Mouse (Mus musculus) left cerebral cortex, adult 8-10 months (tissue): Measurements from ENCODE around the gene Lgi1. TPM values are rescaled to one million over a fixed set of nuclear protein-coding genes. Genes with fewer than 3 reads are reported as not detected.

Source experiments
- DNase-seq, 2 experiments: peaks; one replicate each; pipeline ENCODE4 v3.0.0; 2022; ENCODE audit warnings: low spot score in 2 of 2
- total RNA-seq, 4 experiments: library from RNA; stranded (reverse); gene quantifications; 2 replicates each; pipeline ENCODE4 v1.2.4; 2022

Gene Lgi1
- total RNA-seq = 100 to 1,000 TPM; 116 to 135 (median 120) TPM

GRCm38 (mm10) chr19:38264505-38265500, at the start of gene Lgi1:
TSS of gene Lgi1 (plus strand) at chr19:38264536.
- DNase-seq = peak; percentile 42 to 69

DNA sequence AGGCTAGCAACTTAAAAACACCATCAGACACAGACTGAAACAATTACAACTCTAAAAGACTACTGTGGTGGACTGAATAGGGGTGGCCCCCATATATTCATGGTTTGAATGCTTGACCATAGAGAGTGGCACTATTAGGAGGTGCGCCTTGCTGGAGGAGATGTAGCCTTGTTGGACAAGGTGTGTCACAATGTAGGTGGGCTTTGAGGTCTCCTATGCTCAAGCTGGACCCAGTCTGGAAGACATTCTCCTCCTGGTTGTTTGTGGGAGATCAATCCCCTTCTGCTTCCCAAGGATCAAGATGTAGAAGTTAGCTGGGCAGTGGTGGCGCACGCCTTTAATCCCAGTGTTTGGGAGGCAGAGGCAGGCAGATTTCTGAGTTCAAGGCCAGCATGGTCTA, 46.6 kb upstream of the Lgi1 start:
- no peak for DNase-seq

GRCm38 (mm10) chr19:38223356-38223904, 40.9 kb upstream of the Lgi1 start:
- no peak for DNase-seq

GRCm38 (mm10) chr19:38223905-38224684, 40.2 kb upstream of the Lgi1 start, which contains the start of gene Fra10ac1:
TSS of gene Fra10ac1 (minus strand) at chr19:38224156.
- DNase-seq = peak; percentile 94 to 95

- peak in 1 of 2 experiments; percentile 40 for DNase-seq
These were observed 39.7 kb upstream of the Lgi1 start for GRCm38 (mm10) chr19:38224685-38225060.

GRCm38 (mm10) chr19:38228699-38229098, 35.6 kb upstream of the Lgi1 start:
- no peak for DNase-seq

DNA sequence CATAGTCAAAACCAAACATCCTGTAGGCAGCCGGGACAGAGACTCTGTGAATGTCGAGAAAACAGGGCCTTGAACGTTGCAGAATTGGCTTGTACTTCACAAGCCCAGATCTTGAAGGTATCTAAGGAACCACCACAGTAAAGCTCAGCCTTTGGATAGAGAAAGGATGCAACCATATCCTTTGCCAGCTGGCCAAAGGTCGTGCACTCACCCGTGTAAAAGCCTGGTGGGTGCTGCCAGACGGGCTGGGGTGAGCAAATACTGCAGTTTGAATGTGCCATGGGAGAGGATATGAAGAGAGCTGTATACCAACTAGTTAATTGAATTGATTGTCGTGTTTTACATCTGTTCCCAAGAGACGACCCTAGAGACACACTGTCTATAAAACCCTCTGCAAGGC, 32.2 kb upstream of the Lgi1 start:
- DNase-seq = no peak

GRCm38 (mm10) chr19:38232516-38232915, 31.8 kb upstream of the Lgi1 start:
- no peak for DNase-seq

GRCm38 (mm10) chr19:38236526-38236925, 27.8 kb upstream of the Lgi1 start:
- no peak for DNase-seq

DNA sequence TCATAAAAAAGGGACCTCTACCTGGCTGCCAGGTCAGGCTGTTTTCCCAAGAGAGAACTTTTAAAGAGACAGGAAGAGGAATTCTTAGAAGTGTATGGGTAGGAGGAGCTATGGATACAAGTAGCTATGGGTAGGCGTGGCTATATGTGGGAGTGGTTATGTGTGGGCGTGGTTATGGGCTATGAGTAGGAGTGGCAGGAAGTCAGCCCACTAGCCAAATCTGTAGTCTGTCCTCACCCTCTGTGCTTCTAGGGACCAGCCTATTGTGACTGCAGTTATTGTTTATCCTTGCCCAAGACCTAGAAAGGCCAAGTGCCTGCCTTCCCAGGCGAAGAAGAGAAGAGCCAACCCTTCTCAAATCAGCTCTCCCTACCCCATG, 26.5 kb upstream of the Lgi1 start:
- DNase-seq = no peak

GRCm38 (mm10) chr19:38238213-38238951, 26.0 kb upstream of the Lgi1 start:
- DNase-seq = peak; percentile 28 to 82

DNA sequence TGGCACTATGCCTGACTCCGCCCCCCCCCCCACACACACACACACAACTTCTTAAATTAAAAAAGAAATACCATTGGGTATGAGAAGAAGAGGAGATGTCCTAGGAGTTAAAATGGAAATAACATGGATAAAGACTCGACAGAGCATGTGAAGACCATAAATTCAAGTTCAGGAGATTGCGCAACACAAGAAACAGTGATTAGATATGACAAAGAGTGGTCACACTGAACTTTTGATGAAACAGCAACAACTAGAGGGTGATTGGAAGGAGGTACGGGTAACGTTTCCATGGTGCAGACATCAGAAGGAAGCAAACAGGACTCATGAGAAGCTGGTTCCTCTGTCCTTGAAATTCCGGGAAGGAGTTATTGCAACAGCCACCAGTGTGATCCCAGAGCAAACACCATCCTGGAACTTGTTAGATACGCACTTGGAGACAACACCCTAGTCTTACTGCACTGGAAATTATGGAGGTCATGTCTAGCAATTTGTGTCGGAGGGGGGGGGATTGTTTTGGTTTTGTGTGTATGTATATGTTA, 22.0 kb upstream of the Lgi1 start:
- no peak for DNase-seq

GRCm38 (mm10) chr19:38244748-38245147, 19.6 kb upstream of the Lgi1 start:
- DNase-seq = no peak

DNA sequence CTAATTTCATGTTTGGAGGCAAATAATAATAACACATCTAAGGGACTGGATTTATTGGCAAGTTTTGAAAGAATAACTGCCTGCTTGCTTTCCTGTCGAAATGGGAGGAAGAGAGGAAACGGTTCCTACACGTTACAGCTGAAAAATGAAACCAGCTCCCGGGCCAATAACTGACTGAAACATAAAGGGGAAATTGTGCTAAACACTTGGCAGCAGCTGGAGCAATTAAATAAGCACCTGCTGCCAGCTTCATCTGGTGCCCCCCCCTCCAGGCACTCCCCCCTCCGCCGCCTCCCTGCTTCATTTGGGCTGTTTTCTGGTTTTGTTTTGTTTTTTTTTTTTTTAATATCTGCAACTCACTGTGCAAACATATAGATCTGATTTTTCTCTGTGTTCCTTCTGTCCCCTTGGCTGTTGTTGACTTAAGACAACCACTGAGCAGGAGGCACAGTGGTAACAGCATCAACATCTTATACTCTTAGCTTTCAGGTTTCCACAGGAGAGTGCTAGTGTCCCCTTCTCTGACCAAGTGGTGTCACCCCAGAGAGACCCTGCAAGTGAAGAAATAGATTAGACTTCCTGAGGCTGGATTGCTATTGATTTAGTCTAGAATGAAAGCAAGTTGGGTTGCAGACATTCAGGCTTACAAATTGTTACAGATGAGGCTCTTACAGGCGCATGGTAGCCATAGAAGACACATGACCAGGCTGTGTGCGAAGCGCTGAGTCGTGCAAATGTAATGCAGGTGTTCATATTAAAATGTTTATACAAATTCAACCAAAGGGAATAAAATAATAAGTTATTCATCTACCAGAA, 18.8 kb upstream of the Lgi1 start:
- DNase-seq = no peak

- DNase-seq = no peak
These were observed 18.1 kb upstream of the Lgi1 start for GRCm38 (mm10) chr19:38246177-38246622.

DNA sequence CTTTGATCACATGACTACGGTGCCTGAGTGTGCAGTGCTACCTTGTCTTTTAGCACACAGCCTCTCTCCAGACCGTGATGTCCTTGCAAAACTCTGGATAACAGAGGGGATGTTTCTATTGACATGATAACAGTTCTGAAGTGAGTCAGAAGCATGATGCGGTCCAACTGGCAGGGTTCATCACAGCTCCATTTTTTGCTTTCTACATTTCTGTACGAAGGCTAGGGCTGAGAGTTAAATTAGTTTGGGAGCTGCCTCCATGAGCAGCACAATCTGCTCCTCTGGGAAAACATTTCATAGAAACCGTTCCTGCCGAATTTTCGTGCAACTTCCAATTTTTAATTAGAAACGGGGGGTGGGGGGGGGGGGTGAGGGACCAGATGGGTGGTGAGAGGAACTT, 14.7 kb upstream of the Lgi1 start:
- DNase-seq = no peak

- DNase-seq = no peak
These were observed 10.5 kb upstream of the Lgi1 start for GRCm38 (mm10) chr19:38253796-38254195.

DNA sequence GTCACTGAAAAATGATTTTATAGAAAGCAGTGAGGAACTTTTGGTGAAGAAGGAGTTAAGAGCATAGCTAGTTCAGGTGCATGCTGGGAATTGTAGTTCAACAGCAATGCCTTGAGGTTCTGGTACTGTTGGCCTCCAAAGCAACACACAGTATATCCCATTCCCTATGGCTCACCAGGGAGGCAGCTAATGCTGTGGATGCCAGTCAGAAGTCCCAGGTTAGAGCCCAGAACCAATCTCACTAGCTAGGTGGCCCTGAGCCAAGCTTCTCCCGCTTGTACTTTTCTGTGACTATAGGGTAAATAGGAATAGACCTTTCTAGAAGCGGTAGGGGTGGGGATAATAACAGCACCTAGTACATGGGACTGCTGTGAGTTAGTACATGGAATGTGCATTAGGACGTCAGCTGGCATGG, 5.7 kb upstream of the Lgi1 start:
- DNase-seq = peak in 1 of 2 experiments; percentile 55

DNA sequence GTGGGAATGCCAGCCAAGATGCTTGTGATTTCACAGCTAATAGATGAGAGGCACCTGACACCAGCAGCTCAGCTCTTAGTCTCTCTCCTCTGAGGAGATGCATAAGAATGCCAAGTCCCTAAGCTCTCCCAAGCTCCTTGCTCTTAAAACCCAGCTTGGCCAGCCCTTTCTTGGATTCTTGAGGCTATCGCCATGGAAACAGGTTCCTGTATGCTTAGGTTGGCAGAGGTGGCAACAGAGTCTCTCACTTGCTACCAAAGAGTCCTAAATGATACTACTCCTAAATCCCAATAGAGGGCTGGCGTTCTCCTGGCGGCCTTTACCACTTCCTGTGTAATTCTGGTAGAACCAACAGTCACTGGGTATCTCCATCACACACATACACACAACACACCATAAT, 4.9 kb upstream of the Lgi1 start:
- no peak for DNase-seq

- peak in 1 of 2 experiments; percentile 60 for DNase-seq
These were observed 4.0 kb upstream of the Lgi1 start for GRCm38 (mm10) chr19:38260346-38260745.
